Mouse (Mus musculus): ENCODE results near the gene Psap.

- no peak for TF ChIP-seq ZC3H11A (IDR thresholded peaks at IDR 0.05; ENCODE audit: borderline replicate concordance, low read depth, low read length)
- no peak for TF ChIP-seq HCFC1 (IDR thresholded peaks at IDR 0.05; ENCODE audit: borderline replicate concordance, insufficient read depth, low read length)
- no peak for TF ChIP-seq ZNF384 (IDR thresholded peaks at IDR 0.05; ENCODE audit: low read depth, low read length)
- TF ChIP-seq MAFK (IDR thresholded peaks at IDR 0.05; ENCODE audit: insufficient read depth, low read depth, low read length): no peak
These were observed 18.6 kb downstream of the Psap start for GRCm38 (mm10) chr10:60296027-60296426.

Data from ES-E14 (cell line).